Mouse (Mus musculus) lung, postnatal 0 days (tissue): Measurements from ENCODE around the gene Snu13.

Source experiments
- CTCF ChIP-seq: IDR thresholded peaks from 2 replicates; pipeline ENCODE4 v1.5.1; 2016; ENCODE audit warnings: antibody characterized with exemption, mild to moderate bottlenecking
- EP300 ChIP-seq: IDR thresholded peaks from 2 replicates; pipeline ENCODE4 v1.6.1; 2016; ENCODE audit warnings: antibody characterized with exemption, mild to moderate bottlenecking, control low read depth

GRCm38 (mm10) chr15:82087266-82087665 is 39.9 kb upstream of the Snu13 start:
- TF ChIP-seq EP300 (no peak), CTCF (no peak)
